Mouse (Mus musculus) gastrocnemius, adult 2 months (tissue): Measurements from ENCODE around the gene Adcy3. TPM values are rescaled to one million over a fixed set of nuclear protein-coding genes. Genes with fewer than 3 reads are reported as not detected.

ENCODE experiments used
- DNase-seq: peaks from one replicate; pipeline ENCODE4 v3.0.0; 2022
- H3K27ac ChIP-seq: fragments of 200-600 bp; 2 replicates; pipeline ENCODE4 v1.8.1; 2022; ENCODE audit warnings: mild to moderate bottlenecking
- H3K4me3 ChIP-seq: fragments of 200-600 bp; 2 replicates; pipeline ENCODE4 v1.8.1; 2022; ENCODE audit warnings: mild to moderate bottlenecking, moderate library complexity
- CTCF ChIP-seq: fragments of 200-600 bp; IDR thresholded peaks from 2 replicates; pipeline ENCODE4 v1.8.1; 2022; ENCODE audit warnings: antibody characterized with exemption, mild to moderate bottlenecking, moderate library complexity
- intact Hi-C: fragments of 180-260 bp; cut with DNase I; formaldehyde crosslinking; loops from one replicate; pipeline ENCODE4 v1.15.1; 2025
- total RNA-seq, 2 experiments: library from RNA; stranded (reverse); gene quantifications; 2 replicates each; pipeline ENCODE4 v1.2.3; 2021

The Adcy3 gene
- total RNA-seq, 2 experiments from 2014 or later: 1.0 to 2.0 TPM

GRCm38 (mm10) chr12:4158868-4159632 is 26.1 kb downstream of the Adcy3 start:
- TF ChIP-seq CTCF: no peak
- H3K27ac ChIP-seq: no peak overlapping the region
- intact Hi-C loops: no loop called here

DNA sequence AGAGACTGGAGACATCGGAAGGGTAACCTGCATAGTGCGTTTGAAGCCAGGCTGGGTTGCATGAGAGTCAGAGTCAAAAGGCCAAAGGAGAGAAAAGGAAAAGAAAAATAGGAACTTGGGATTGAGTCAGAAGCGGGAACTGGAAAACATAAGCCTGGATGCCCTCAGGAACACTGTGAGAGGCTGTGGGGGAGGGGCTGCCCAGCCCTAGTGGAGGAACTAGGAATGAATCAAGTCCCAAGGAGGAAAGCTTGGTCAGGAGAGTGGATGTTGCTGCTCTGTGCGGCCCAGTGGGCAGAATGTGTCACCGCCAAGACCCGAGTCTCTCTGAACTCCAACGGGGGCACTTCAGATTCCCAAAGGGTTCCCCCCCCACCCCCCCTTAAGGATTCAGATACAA is 27.4 kb downstream of the Adcy3 start:
- Histone ChIP-seq H3K27ac (no peak overlapping the region), H3K4me3 (no peak overlapping the region)
- TF ChIP-seq CTCF: 0 out of 2 replicates have a peak, but pooled peaks have one; percentile 3
- DNase-seq: no peak
- intact Hi-C loops: no loop called here

More at GRCm38 (mm10) chr12:4158868-4159632, 26.1 kb downstream of the Adcy3 start:
- no peak overlapping the region for H3K4me3 ChIP-seq
- DNase-seq: no peak

GRCm38 (mm10) chr12:4162886-4163285 is 30.0 kb downstream of the Adcy3 start:
- intact Hi-C loops: no loop called here
- no peak for TF ChIP-seq CTCF
- no peak overlapping the region for H3K27ac ChIP-seq

DNA sequence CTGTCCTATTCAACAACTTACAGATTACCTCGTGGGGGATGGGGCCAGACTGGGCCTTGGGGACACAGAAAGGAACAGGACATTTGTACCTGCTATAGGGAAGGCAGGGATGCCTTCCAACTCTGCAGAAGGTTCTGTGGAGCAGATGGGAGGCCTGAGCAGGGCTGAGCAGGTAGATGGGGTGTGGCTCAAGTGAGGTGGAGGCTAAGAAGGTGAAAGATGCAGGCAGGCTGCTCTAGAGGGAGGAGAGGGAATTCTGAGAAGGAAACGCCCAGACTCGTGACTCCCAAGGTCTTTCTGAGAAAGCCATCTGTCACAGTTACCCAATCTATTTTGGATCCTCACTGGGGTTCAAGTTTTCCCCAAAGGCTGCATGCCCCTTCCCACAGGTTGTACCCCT is 34.1 kb downstream of the Adcy3 start:
- H3K4me3 ChIP-seq: no peak overlapping the region
- intact Hi-C loops: no loop called here
- no peak overlapping the region for H3K27ac ChIP-seq
- no peak for DNase-seq
- TF ChIP-seq CTCF: no peak

More at GRCm38 (mm10) chr12:4162886-4163285, 30.0 kb downstream of the Adcy3 start:
- DNase-seq: no peak
- H3K4me3 ChIP-seq: no peak overlapping the region

GRCm38 (mm10) chr12:4169058-4169457 is 36.2 kb downstream of the Adcy3 start:
- DNase-seq: no peak
- no peak overlapping the region for H3K4me3 ChIP-seq
- no peak for TF ChIP-seq CTCF
- H3K27ac ChIP-seq: no peak overlapping the region
- intact Hi-C loops: no loop called here

DNA sequence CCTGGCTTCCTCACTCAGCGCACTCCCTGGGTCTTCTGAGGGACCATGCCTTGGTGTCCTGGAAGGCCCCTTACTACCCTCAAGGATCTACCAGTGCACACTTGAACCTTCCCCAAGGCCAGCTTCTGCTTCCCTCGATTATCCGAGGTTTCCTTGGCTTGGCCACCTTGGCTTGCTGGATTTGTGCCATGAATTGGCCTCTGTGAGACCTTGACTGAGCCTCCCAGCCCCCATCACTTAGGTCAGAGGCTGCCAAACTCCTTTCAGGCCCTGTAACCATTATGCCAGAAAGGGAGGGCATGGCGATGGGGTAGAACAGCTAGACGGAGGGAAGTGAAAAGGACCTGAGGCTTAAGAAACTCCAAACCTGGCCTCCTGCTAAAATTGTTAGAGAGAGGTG is 36.7 kb downstream of the Adcy3 start:
- Histone ChIP-seq H3K4me3 (no peak overlapping the region), H3K27ac (no peak overlapping the region)
- no peak for TF ChIP-seq CTCF
- intact Hi-C loops: no loop called here
- DNase-seq: no peak

DNA sequence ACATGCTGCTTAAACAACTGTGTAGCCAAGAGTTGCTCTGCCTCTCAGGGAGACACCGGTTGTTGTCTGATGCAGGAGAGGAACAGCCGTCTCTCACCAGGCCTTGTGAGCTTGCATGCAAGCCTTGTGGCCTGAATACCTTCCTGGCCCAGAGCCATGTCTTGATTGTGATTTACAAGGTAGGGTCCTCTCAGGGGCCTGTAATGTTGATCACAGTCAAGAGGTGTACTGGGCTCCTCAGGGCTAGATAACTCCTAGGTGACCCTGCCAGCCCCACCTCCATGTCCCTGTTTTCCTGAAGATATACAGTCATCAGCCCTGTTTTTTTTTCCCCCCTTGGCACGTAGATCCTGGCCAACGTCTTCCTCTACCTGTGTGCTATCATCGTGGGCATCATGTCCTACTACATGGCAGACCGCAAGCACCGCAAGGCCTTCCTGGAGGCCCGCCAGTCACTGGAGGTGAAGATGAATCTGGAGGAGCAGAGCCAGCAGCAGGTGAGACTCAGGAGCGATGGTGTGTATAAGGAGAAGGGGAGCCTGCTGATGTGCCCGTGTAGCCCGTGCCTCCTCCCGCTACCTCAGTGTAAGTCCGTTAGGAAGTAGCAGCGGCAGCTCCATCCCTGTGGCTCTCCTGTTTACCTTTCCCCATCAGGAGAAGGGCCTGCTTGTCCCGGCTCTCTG is 40.3 kb downstream of the Adcy3 start:
- H3K4me3 ChIP-seq: no peak overlapping the region
- no peak for DNase-seq
- intact Hi-C loops: no loop called here
- no peak overlapping the region for H3K27ac ChIP-seq
- no peak for TF ChIP-seq CTCF

GRCm38 (mm10) chr12:4178839-4179238 is 45.9 kb downstream of the Adcy3 start:
- Histone ChIP-seq H3K4me3 (no peak overlapping the region), H3K27ac (no peak overlapping the region)
- TF ChIP-seq CTCF: no peak
- intact Hi-C loops: no loop called here
- DNase-seq: no peak

- intact Hi-C loops: no loop called here
- H3K27ac ChIP-seq: no peak overlapping the region
Observed at GRCm38 (mm10) chr12:4179671-4180233, 46.8 kb downstream of the Adcy3 start.

GRCm38 (mm10) chr12:4180507-4180906 is 47.6 kb downstream of the Adcy3 start:
- no peak overlapping the region for H3K4me3 ChIP-seq
- H3K27ac ChIP-seq: no peak overlapping the region
- no peak for TF ChIP-seq CTCF
- DNase-seq: no peak
- intact Hi-C loops: no loop called here

More at GRCm38 (mm10) chr12:4179671-4180233, 46.8 kb downstream of the Adcy3 start:
- H3K4me3 ChIP-seq: no peak overlapping the region
- no peak for TF ChIP-seq CTCF
- no peak for DNase-seq

DNA sequence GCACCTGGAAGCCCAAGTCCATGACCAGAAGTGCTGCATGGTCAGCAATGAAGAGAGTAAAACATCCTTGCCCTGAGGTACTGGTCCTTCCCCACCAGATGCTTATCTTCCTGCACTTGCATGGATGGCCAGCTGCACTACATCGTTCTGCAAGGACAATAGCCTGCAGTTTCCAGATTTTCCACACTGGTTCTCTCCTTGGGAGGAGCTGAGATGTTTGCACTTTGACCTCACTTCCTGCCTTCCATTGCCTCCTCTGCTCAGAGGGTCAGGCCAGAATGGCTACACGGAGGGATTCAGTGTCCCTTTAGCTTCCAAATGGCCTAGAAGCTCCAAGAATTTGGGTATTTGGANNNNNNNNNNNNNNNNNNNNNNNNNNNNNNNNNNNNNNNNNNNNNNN is 51.7 kb downstream of the Adcy3 start:
- Histone ChIP-seq H3K27ac (no peak overlapping the region), H3K4me3 (no peak overlapping the region)
- no peak for TF ChIP-seq CTCF
- intact Hi-C loops: no loop called here
- no peak for DNase-seq

GRCm38 (mm10) chr12:4188171-4189059 is 55.5 kb downstream of the Adcy3 start:
- intact Hi-C loops: no loop called here
- DNase-seq: peak; percentile 79
- Histone ChIP-seq H3K4me3 (no peak overlapping the region), H3K27ac (no peak overlapping the region; the same call in 1 of the 2 replicates)
- TF ChIP-seq CTCF: no peak
